Mouse (Mus musculus): ENCODE measurements around the gene Arfgap3. TPM values are rescaled to one million over a fixed set of nuclear protein-coding genes. Genes with fewer than 3 reads are reported as not detected.

The Arfgap3 gene
- polyA plus RNA-seq, 1 experiment from 2014 or later = 37.6 TPM

DNA sequence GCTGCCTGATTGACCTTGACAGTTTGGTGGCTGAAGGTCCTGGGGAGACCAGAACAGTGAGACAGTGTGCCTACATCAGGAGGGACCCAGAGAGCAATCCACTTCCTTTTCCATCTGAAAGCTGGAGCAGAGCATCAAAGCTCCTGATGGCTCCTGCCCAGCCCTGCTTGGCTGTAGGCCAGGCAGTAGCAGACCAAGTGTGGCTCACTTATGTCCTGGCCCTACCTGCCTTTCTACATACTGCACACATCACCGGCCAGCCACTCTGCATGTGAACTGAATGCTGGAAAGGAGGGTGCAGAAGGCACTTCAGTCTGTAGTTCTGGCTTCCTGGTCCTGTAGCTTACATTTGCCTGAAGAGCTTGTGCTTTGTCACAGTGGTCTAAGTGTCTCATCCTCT lies 8.4 kb upstream of the Arfgap3 start:
- Histone ChIP-seq H3K36me3 (ENCODE audit: control insufficient read depth, insufficient read depth, low read length) (no peaks in the 10 kb centered on the region), H3K4me3 (ENCODE audit: low read depth, low read length) (no peak overlapping the region), H3K9ac (ENCODE audit: low read length) (no peak overlapping the region), H3K9me3 (ENCODE audit: control insufficient read depth, low read length) (no peaks in the 10 kb centered on the region), H3K27me3 (ENCODE audit: control insufficient read depth, insufficient read depth, low read length) (no peaks in the 10 kb centered on the region), H3K4me1 (ENCODE audit: control insufficient read depth, insufficient read depth, low read length) (no peaks in the 10 kb centered on the region), H3K27ac (replicated peaks; ENCODE audit: low read depth, low read length) (no peak overlapping the region), H3K4me2 (ENCODE audit: low read depth, severe bottlenecking) (no peak overlapping the region)
- DNase-seq (ENCODE audit: low spot score) (no peak), ATAC-seq (ENCODE audit: insufficient number of reproducible peaks, low FRiP score, low TSS enrichment, low read depth) (no peak)
- WGBS = 84% methylated on average over 1 of the region's 1 CpGs

DNA sequence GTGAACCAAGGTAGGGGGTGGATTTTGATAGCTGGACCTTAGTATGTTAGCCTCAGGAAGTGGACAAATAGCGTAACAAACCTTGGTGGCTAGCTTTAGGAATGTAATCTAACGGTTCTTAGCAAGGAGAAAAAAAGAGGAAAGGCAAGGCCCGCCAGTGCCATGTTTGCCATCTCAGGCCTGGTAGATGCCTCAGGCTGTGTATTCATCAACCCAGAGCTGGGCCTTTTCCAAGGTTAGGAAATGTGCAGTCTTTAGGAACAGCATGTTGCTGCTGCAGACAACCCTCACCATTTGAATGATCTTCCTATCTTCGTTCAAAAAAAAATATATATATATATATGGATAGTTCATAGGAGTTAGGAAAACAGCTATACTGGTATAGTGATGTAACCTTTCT lies 1.5 kb upstream of the Arfgap3 start:
- no peak overlapping the region for H3K27ac ChIP-seq (replicated peaks; ENCODE audit: low read depth, low read length)
- ATAC-seq (ENCODE audit: insufficient number of reproducible peaks, low FRiP score, low TSS enrichment, low read depth) (no peak), DNase-seq (ENCODE audit: low spot score) (no peak)
- no peak overlapping the region for H3K4me2 ChIP-seq (ENCODE audit: low read depth, severe bottlenecking)
- 0 out of 2 replicates have a peak, but pooled peaks cover 6% of the 10 kb centered on the region for H3K4me1 ChIP-seq (ENCODE audit: control insufficient read depth, insufficient read depth, low read length)
- no peaks in the 10 kb centered on the region for H3K27me3 ChIP-seq (ENCODE audit: control insufficient read depth, insufficient read depth, low read length)
- no peak overlapping the region for H3K4me3 ChIP-seq (ENCODE audit: low read depth, low read length)
- no peaks in the 10 kb centered on the region for H3K9me3 ChIP-seq (ENCODE audit: control insufficient read depth, low read length)
- no peaks in the 10 kb centered on the region for H3K36me3 ChIP-seq (ENCODE audit: control insufficient read depth, insufficient read depth, low read length)
- 84% methylated on average over 4 of the region's 4 CpGs for WGBS
- no peak overlapping the region for H3K9ac ChIP-seq (ENCODE audit: low read length)

DNA sequence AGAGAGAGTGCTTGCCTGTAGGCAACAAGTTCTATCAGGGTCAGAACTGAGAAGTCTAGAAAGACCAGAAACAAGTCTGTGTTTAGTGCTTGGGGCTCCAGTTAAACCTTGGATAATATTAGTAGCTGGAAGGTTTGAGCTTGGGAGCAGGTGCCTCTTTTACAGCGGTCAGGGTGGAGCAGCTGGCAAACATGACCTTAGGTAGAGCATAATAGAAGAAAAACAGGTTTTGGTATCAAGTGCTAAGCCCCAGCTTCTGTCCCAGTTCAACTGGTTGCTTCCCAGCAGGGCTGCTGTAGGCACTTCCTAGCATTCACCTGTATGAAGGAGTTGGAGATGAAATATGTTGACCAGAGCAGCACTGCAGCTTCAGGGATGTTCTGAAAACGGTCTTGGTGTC lies 812 bp upstream of the Arfgap3 start:
- ATAC-seq (ENCODE audit: insufficient number of reproducible peaks, low FRiP score, low TSS enrichment, low read depth) = no peak
- Histone ChIP-seq H3K9me3 (ENCODE audit: control insufficient read depth, low read length) (no peaks in the 10 kb centered on the region), H3K36me3 (ENCODE audit: control insufficient read depth, insufficient read depth, low read length) (no peaks in the 10 kb centered on the region), H3K4me2 (ENCODE audit: low read depth, severe bottlenecking) (peak overlapping the region; percentile 87; the same call in 1 of the 2 replicates), H3K4me3 (ENCODE audit: low read depth, low read length) (no peak overlapping the region), H3K27ac (replicated peaks; ENCODE audit: low read depth, low read length) (no peak overlapping the region), H3K27me3 (ENCODE audit: control insufficient read depth, insufficient read depth, low read length) (no peaks in the 10 kb centered on the region), H3K4me1 (ENCODE audit: control insufficient read depth, insufficient read depth, low read length) (0 out of 2 replicates have a peak, but pooled peaks cover 6% of the 10 kb centered on the region), H3K9ac (ENCODE audit: low read length) (peak overlapping the region; percentile 55; the same call in 1 of the 2 replicates)
- 76% methylated on average over 2 of the region's 2 CpGs for WGBS
- DNase-seq (ENCODE audit: low spot score) = no peak

DNA sequence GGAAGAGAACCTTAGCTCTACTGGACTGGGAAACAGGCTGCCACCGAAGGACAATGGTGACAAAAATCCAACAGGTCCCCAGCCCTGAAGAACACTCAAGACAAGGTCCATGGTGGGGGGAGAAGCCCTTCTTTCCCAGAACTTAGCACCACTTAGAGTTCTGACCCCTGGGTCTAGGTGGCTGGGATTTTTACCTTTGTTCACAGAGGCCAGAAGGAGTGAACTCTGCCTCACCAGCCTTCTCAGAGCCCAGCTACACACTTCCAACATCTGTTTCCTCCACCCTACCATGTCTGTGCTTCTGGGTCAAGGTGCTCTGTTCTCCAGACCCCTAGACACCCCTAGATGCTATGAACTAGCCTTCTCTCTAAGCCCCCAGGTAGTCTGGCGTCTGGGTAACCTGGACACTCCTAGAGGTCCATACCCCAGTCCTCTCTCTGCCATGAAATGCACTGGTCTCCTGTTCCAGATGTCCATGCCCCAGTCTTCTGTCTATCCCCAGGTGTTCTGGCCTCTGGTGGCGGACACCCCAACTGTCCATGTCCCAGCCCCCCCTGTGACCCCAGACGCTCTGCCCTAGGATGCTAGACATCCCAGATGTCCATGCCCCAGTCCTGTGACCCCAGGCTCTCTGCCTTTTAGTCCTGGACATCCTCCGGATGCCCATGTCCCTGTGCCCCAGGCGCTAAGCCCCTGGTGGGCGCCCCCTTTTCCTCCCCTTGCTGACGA lies 658 bp downstream of the Arfgap3 start:
- no peaks in the 10 kb centered on the region for H3K9me3 ChIP-seq (ENCODE audit: control insufficient read depth, low read length)
- 18% methylated on average over 8 of the region's 8 CpGs for WGBS
- peak overlapping the region; percentile 76 for H3K4me3 ChIP-seq (ENCODE audit: low read depth, low read length)
- H3K36me3 ChIP-seq (ENCODE audit: control insufficient read depth, insufficient read depth, low read length) = no peaks in the 10 kb centered on the region; the same call in 1 of the 2 replicates
- no peak overlapping the region for H3K27ac ChIP-seq (replicated peaks; ENCODE audit: low read depth, low read length)
- H3K27me3 ChIP-seq (ENCODE audit: control insufficient read depth, insufficient read depth, low read length) = no peaks in the 10 kb centered on the region
- H3K9ac ChIP-seq (ENCODE audit: low read length) = peak overlapping the region; percentile 77
- no peak for DNase-seq (ENCODE audit: low spot score)
- H3K4me1 ChIP-seq (ENCODE audit: control insufficient read depth, insufficient read depth, low read length) = 0 out of 2 replicates have a peak, but pooled peaks cover 6% of the 10 kb centered on the region
- peak; percentile 32; the same call in 1 of the 2 replicates for ATAC-seq (ENCODE audit: insufficient number of reproducible peaks, low FRiP score, low TSS enrichment, low read depth)
- H3K4me2 ChIP-seq (ENCODE audit: low read depth, severe bottlenecking) = peak overlapping the region; percentile 87

DNA sequence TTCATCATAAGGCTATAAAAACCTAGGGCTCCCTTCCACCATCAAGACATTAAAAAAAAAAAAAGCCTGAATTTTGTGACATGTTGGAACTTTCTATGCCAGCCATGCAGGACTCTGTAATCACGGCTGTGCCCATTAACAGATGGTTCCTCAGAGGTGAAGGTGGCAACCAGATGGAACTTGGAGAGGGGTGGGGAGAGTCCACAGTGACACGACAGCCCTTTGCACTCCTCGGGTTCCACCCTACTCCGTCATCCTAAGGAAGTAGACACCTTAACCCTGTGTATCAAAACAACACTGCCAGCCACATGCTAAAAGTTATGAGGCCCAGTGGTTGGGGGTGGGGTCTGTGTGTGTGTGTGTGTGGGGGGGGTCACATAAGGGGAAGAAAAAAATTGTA lies 1.3 kb downstream of the Arfgap3 start:
- Histone ChIP-seq H3K4me3 (ENCODE audit: low read depth, low read length) (peak overlapping the region; percentile 76), H3K9ac (ENCODE audit: low read length) (no peak overlapping the region), H3K4me2 (ENCODE audit: low read depth, severe bottlenecking) (peak overlapping the region; percentile 87)

DNA sequence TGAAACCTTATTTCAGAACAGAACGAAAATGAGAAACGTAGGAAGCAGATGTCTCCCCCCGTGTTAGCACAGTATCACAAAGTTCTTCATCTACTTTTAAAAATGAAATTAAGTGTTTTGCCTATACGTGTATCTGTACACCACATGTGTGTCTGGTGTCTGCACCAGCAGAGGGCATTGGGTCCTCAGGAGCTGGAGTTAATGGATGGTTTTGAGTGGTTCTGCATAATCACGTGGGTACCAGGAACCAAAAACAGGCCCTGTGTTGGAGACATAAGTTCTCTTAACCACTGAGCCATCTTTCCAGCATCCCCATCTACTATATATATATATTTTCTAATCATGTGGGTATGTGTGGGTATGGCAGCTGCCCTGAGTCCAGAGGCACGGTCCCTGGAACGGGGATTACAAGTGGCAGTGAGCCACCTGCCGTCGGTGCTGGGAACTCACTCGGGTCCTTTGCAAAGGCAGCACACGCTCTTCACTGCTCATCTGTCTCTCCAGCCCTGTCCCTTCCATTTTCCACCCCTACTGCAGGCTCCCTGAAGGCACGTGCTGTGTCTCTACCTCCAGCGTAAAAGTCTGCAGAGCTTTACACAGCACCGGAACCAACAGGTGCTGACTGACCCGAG lies 4.0 kb downstream of the Arfgap3 start:
- H3K27ac ChIP-seq (replicated peaks; ENCODE audit: low read depth, low read length) = no peak overlapping the region
- no peak overlapping the region for H3K4me3 ChIP-seq (ENCODE audit: low read depth, low read length)
- DNase-seq (ENCODE audit: low spot score) (no peak), ATAC-seq (ENCODE audit: insufficient number of reproducible peaks, low FRiP score, low TSS enrichment, low read depth) (no peak)
- H3K36me3 ChIP-seq (ENCODE audit: control insufficient read depth, insufficient read depth, low read length) = peaks cover 3% of the 10 kb centered on the region; the same call in 1 of the 2 replicates
- no peak overlapping the region for H3K9ac ChIP-seq (ENCODE audit: low read length)
- 0 out of 2 replicates have a peak, but pooled peaks cover 6% of the 10 kb centered on the region for H3K4me1 ChIP-seq (ENCODE audit: control insufficient read depth, insufficient read depth, low read length)
- H3K27me3 ChIP-seq (ENCODE audit: control insufficient read depth, insufficient read depth, low read length) = no peaks in the 10 kb centered on the region
- 85% methylated on average over 15 of the region's 15 CpGs for WGBS
- no peaks in the 10 kb centered on the region for H3K9me3 ChIP-seq (ENCODE audit: control insufficient read depth, low read length)
- no peak overlapping the region for H3K4me2 ChIP-seq (ENCODE audit: low read depth, severe bottlenecking)

More for the DNA sequence above, 1.3 kb downstream of the Arfgap3 start:
- 57% methylated on average over 4 of the region's 4 CpGs for WGBS
- no peak overlapping the region for H3K27ac ChIP-seq (replicated peaks; ENCODE audit: low read depth, low read length)
- no peaks in the 10 kb centered on the region; the same call in 1 of the 2 replicates for H3K36me3 ChIP-seq (ENCODE audit: control insufficient read depth, insufficient read depth, low read length)
- ATAC-seq (ENCODE audit: insufficient number of reproducible peaks, low FRiP score, low TSS enrichment, low read depth) (no peak), DNase-seq (ENCODE audit: low spot score) (no peak)
- no peaks in the 10 kb centered on the region for H3K9me3 ChIP-seq (ENCODE audit: control insufficient read depth, low read length)
- 0 out of 2 replicates have a peak, but pooled peaks cover 6% of the 10 kb centered on the region for H3K4me1 ChIP-seq (ENCODE audit: control insufficient read depth, insufficient read depth, low read length)
- H3K27me3 ChIP-seq (ENCODE audit: control insufficient read depth, insufficient read depth, low read length) = no peaks in the 10 kb centered on the region

DNA sequence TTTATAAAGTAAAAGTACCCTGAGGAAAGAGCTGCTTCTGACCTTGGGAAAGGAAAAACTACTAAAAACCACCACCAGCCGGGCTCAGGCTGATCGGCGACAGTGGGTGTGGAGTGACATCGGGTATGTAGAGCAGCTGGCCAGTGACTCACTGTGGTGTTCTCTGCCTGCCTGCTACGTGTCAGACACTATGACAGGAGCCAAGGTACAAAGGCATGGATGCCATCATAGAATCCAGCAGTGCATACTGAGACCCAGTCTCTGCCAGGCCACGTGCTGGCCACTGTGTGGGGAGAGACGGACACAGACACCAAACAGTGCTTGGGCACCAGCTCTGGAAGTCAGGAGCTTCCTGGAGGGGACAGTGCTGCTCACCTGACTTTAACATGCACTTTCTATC lies 5.1 kb downstream of the Arfgap3 start:
- H3K9me3 ChIP-seq (ENCODE audit: control insufficient read depth, low read length) = no peaks in the 10 kb centered on the region
- no peak overlapping the region for H3K4me3 ChIP-seq (ENCODE audit: low read depth, low read length)
- WGBS = 84% methylated on average over 7 of the region's 7 CpGs
- H3K27me3 ChIP-seq (ENCODE audit: control insufficient read depth, insufficient read depth, low read length) = no peaks in the 10 kb centered on the region
- H3K27ac ChIP-seq (replicated peaks; ENCODE audit: low read depth, low read length) = no peak overlapping the region
- no peak overlapping the region for H3K4me2 ChIP-seq (ENCODE audit: low read depth, severe bottlenecking)
- H3K4me1 ChIP-seq (ENCODE audit: control insufficient read depth, insufficient read depth, low read length) = 0 out of 2 replicates have a peak, but pooled peaks cover 6% of the 10 kb centered on the region
- H3K9ac ChIP-seq (ENCODE audit: low read length) = no peak overlapping the region
- DNase-seq (ENCODE audit: low spot score) = no peak
- H3K36me3 ChIP-seq (ENCODE audit: control insufficient read depth, insufficient read depth, low read length) = peaks cover 3% of the 10 kb centered on the region; the same call in 1 of the 2 replicates
- no peak for ATAC-seq (ENCODE audit: insufficient number of reproducible peaks, low FRiP score, low TSS enrichment, low read depth)

DNA sequence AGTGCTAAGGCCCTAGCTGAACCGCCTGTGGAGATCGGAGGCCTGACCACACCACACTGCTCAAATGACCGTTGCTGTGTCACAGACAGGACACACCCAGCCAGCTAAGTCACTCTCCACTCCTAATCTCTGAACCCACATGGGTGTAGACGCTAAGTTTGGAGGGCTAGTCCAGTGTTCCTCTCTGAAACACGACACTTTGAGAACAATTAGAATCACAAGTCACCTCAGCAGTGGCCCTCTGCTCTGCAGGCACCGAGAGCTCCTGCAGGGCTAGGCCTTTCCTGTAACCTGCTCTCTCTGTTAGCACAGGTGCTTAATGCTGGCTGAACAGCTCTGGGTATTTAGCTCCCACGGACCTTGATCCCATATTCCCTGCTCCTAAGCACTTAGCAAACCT lies 5.9 kb downstream of the Arfgap3 start:
- 39% methylated on average over 7 of the region's 7 CpGs for WGBS
- Histone ChIP-seq H3K4me1 (ENCODE audit: control insufficient read depth, insufficient read depth, low read length) (0 out of 2 replicates have a peak, but pooled peaks cover under 1% of the 10 kb centered on the region), H3K27ac (replicated peaks; ENCODE audit: low read depth, low read length) (no peak overlapping the region), H3K4me3 (ENCODE audit: low read depth, low read length) (no peak overlapping the region), H3K9me3 (ENCODE audit: control insufficient read depth, low read length) (no peaks in the 10 kb centered on the region), H3K27me3 (ENCODE audit: control insufficient read depth, insufficient read depth, low read length) (no peaks in the 10 kb centered on the region), H3K36me3 (ENCODE audit: control insufficient read depth, insufficient read depth, low read length) (peaks cover 3% of the 10 kb centered on the region; the same call in 1 of the 2 replicates), H3K9ac (ENCODE audit: low read length) (no peak overlapping the region), H3K4me2 (ENCODE audit: low read depth, severe bottlenecking) (no peak overlapping the region)
- DNase-seq (ENCODE audit: low spot score) (no peak), ATAC-seq (ENCODE audit: insufficient number of reproducible peaks, low FRiP score, low TSS enrichment, low read depth) (no peak)
